Mouse (Mus musculus) CD4-positive, CD25-positive, alpha-beta regulatory T cell, adult 4 months (primary cell): ENCODE data around the gene Cyp2ab1. TPM values are rescaled to one million over a fixed set of nuclear protein-coding genes. Genes with fewer than 3 reads are reported as not detected.
"Not testable (repeated sequence)": the region's sequence is repeated elsewhere in the genome, so short reads cannot be mapped to it uniquely, and the experiment has no call there.

Source experiments
- ATAC-seq: one replicate; pipeline ENCODE4 v1.8.0; 2017
- polyA plus RNA-seq, 2 experiments: library from polyadenylated mRNA; unstranded; fragments of 100-300 nt; shearing (Covaris generic); gene quantifications; one replicate each; pipeline ENCODE4 v1.2.1; 2017

Gene Cyp2ab1
- polyA plus RNA-seq = not detected

GRCm38 (mm10) chr16:20325286-20325685 lies at the start of gene Cyp2ab1:
Gene Cyp2ab1, minus strand, starts transcription at chr16:20325404.
- no peak for ATAC-seq

DNA sequence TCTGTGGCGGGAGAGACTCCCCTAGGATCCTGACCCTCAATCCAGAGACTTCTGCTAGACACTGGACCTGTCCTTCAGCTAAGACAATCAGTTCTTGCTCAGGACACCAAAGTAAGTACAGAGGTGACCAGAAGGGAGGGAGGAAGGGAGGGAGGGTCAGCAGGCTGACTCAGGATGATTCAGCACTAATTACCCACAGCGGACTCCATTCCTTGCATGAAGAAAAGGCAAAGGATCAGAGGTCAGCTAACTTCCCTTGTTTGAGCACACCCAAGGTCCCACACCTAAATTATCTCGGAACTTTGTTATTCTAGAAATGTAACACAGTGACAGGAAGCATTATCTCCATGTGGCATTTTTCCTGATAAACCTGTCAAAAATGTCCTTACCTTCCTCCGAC lies 46.5 kb upstream of the Cyp2ab1 start:
- ATAC-seq = no peak

GRCm38 (mm10) chr16:20368221-20368620 lies 43.0 kb upstream of the Cyp2ab1 start:
- ATAC-seq = no peak

DNA sequence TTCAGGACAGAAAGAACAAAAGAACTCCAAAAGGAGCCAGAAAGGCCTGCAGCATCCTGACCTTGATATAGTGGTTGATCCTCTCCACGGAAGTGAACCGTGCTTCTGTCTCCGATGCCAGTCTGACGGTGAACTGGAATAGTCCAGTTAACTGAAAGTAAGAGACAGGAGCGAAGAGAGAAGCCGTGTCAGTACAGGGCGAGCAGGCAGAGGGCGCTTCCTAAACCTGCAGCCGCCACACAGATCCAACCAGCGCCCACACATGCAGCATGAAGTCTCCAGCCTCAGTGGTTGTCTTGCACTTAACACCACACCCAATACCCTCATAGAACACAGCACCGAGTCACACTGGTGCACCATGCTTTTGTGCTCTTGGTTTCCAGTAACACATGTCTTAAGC lies 36.9 kb upstream of the Cyp2ab1 start:
- ATAC-seq = no peak

- ATAC-seq = not testable (repeated sequence)
Observed at GRCm38 (mm10) chr16:20361496-20361895, 36.3 kb upstream of the Cyp2ab1 start.

GRCm38 (mm10) chr16:20359643-20360295 lies 34.6 kb upstream of the Cyp2ab1 start:
- no peak for ATAC-seq

DNA sequence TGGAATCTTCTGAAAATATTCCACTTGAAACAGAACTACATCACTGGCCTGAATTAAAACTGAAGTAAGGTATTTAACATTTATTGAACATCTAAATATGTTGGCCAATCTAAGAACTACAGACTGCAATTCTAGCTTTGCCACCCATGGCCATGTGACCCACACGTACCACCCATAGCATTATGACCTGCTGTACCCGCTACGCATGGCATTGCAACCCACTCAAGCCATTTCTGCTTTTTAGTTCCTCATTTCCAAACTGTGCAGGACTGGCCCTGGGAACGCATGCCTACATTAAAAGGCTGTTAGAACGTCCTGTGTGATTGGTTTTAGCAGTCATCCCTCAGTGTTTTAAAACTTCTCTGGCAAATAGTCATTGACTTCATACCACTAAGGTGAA lies 32.6 kb upstream of the Cyp2ab1 start:
- no peak for ATAC-seq

- no peak for ATAC-seq
Observed at GRCm38 (mm10) chr16:20354762-20355161, 29.6 kb upstream of the Cyp2ab1 start.

GRCm38 (mm10) chr16:20354011-20354410 lies 28.8 kb upstream of the Cyp2ab1 start:
- no peak for ATAC-seq

DNA sequence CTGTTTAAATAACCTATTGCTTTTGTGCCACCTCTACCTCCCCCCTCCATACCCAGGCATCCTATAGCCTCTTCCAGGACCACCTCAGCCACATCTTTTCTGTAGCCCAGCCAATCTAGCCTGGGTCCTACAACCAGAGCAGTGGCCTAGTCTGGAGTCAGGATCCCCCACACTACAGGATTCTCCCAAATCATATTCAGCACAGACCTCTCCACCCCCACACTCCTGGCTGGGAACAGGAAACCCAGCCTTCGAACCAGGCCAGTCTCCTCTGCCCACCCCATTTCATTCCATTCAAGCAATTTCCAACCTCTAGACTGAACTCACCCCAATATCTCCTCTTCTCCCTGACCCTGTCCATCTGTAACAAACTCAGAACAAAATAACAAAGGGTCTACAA lies 20.3 kb upstream of the Cyp2ab1 start:
- no peak for ATAC-seq

- ATAC-seq = no peak
Observed at GRCm38 (mm10) chr16:20338616-20339015, 13.4 kb upstream of the Cyp2ab1 start.

DNA sequence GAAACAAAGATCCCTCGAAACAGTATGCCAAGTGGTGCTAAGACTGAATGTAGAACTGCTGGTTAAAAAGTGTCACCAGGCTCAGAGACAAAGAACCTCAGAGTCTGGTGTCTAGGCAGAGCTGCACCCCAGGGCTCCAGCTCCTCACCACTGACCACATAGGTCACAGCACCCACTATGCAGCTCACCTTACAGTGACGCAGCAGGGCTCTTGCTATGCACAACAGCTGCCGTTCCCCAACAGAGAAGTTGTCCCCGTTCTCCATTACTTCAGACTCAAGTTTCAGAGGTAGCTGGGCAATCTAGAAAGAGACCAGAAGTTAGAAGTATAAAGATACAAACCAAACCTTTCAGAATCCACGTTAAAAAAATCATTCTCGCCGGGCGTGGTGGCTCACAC lies 9.7 kb upstream of the Cyp2ab1 start:
- ATAC-seq = no peak

DNA sequence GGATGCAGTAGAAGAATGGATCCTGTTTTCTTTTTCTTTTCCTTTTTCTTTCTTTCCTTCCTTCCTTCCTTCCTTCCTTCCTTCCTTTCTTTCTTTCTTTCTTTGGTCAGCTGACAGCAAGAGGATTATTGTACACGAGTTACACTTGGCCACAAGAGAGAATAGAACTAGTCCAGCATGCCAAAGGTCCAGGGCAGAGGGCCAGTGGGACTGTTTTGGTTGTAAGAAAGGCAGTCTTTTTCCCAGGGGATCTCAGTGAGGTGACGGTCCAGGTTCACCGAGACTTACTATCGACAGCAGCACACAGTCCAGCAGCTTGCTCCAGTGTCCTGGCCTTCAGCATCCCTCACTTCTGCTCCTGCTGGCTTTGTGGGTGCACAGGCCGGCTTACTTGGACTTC lies 3.1 kb upstream of the Cyp2ab1 start:
- no peak for ATAC-seq

- no peak for ATAC-seq
Observed at GRCm38 (mm10) chr16:20323907-20324306, 1.3 kb downstream of the Cyp2ab1 start.

- no peak for ATAC-seq
Observed at GRCm38 (mm10) chr16:20322274-20322673, 2.9 kb downstream of the Cyp2ab1 start.

- no peak for ATAC-seq
Observed at GRCm38 (mm10) chr16:20316770-20317169, 8.4 kb downstream of the Cyp2ab1 start.

GRCm38 (mm10) chr16:20315266-20315665 lies 9.9 kb downstream of the Cyp2ab1 start:
- no peak for ATAC-seq

- ATAC-seq = no peak
Observed at GRCm38 (mm10) chr16:20312272-20312671, 12.9 kb downstream of the Cyp2ab1 start.

DNA sequence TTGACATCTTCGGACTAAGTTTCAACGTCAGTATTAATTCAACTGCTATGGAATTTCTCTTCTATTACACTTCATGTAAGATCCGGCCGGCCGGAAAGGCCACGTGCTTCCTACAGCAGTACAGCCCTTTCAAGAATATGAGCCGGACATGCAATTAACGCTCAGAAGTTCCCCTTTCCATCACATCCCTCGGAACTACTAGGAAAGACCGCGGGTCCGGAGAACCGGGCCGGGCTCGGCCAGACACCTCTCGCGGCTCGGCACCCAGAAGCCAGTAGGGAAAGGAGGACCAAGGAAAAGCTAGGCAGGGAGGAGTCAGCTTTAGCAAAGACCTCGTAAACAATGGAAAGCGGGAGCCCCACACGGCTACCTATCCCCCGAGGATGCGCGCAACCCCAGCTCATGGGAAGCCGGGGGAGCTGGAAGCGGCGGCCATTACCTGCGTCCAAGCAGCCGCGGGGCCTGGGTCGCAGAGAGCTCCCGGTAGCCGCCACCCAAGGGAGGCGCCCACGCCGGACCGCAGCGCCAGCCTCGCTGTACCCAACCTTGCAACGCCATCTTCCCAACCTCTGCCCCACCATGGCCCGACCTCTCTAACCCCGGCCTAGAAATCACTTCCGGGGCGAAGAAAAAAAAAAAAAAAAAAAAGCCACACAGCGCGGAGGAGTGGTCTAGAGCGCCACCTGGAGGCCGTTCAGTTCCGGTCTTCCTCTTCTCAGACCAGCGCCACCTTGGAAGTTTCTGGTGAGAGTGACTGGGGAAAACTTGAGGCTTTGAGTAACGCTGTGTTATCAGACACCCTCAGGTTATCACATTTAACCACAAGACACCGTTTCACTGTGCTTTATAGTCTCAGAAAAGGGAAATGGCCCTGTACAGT lies 23.2 kb downstream of the Cyp2ab1 start, which contains the start of gene Parl:
TSS of gene Parl (minus strand) at position 618 of the 880 bp plus-strand sequence.
- peak; percentile 94 for ATAC-seq

DNA sequence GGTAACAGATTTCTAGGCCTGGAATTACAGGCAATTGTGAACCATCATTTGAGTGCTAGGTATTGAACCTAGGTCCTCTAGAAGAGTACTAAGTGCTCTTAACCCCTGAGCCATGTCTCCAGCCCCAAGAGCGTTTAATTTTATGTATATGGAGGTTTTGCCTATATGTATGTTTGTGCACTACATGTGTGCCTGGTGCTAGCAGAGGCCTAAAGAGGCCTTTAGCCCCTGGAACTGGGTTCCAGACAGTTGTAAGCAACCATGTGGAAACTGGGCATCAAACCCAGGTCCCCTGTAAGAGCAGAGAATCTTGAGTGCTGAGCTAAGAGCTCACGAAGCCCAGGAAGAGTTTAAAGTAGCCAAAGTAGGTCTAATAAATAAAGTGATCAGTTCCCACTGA lies 25.1 kb downstream of the Cyp2ab1 start:
- no peak for ATAC-seq

- ATAC-seq = no peak
Observed at GRCm38 (mm10) chr16:20280238-20280637, 45.0 kb downstream of the Cyp2ab1 start.

DNA sequence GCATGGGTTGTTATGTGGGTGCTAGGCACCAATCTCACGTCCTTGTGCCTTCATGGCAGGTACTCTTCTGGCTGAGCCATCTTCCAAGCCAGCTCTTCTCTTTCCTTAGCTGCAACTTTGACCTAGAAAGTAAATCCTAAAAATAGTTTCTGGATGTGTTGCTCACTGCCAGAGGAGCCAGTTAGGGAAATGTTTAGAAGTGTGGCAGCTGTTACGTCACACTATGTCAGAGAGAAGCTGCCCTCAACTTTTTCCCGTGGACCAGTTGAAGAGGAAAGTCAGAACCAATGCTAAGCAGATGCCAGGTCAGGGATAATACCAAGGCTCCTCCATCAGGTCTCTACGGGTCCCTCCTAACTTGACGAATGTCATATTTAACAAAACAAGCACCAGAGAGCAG lies 45.8 kb downstream of the Cyp2ab1 start:
- ATAC-seq = no peak

- ATAC-seq = no peak
Observed at GRCm38 (mm10) chr16:20272994-20273393, 52.2 kb downstream of the Cyp2ab1 start.

DNA sequence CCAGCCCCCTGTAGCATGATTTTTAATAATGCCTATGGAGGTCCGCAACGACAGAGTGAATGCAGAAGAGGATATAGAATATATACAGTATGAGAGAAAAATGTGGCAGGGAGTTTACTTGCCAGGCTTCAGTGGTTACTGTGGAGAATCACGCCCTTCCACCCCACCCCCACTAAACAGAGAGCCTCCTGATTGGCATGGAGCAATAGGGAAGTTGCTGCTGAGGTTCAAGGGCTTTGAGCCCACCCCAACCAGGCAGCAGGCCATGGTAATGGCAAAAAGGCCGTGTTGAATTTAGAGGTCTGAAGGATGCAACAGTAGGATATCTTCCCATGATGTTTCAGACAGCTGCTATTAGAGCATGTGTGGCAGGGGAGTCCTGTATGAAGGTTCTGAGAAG lies 53.9 kb downstream of the Cyp2ab1 start:
- no peak for ATAC-seq
